In the genomic region with DNA sequence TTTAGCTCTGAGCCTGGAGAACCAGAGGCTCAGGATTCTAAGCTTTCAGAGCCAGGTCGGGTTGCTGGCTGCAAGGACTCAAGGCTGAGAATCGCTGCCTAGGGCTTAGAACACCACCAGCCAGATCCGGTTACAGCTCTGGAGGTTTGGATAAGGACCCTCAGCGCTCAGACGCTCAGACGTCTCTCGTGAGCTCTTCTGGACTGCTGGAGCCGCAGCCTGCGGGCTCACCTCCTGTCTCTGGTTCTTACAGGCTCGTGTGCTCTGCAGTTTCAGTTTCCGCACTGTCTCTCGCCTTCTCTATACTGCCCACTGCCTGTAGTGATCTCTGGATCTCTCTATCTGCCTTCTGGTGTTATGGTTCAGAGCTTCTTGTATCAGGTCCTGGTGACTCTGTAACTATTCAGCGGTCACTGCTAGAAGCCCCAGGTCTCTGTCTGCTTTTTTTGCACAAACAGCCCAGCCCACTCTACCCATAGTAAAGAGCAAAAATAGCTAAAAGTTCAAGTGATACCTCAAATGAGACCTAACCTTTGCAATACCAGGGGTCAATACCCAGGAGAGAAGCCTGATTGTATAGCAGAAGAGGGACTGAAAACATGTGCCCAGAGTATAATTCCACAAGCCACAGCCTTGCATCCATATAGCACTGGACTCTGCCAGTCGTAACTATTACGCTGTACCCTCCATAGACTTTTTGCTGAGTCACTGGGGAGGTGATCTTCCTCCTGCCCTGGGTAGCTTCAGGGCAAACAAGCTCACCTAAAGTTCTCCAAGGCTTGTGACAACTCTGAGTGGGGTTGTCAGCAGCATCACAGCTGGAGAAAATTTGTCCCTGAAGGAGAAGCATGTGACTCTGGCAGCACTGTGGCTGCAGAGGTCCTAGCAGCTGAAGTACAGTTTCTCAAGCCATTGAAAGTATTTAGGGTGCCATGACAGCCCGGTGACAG, we compare ENCODE assay signal across 8 mouse cellular contexts. TPM values are rescaled to one million over a fixed set of nuclear protein-coding genes. Genes with fewer than 3 reads are reported as not detected.
DNase-seq lines count a peak whose midpoint lies in the region; ATAC-seq and TF ChIP-seq lines count a peak whose summit lies in the region.

No protein-coding gene starts in this region.

- TF ChIP-seq POLR2A in lung, adult 2 months (IDR thresholded peaks at IDR 0.05; ENCODE audit: borderline replicate concordance, extremely low read depth, low read depth, low read length): no peak
- TF ChIP-seq POLR2A in olfactory bulb, adult 2 months (IDR thresholded peaks at IDR 0.05; ENCODE audit: insufficient read depth, low read depth, low read length): no peak

- 0 out of 2 replicates have a peak, but pooled peaks cover 10% of the 10 kb centered on the region for H3K27me3 ChIP-seq in embryonic facial prominence, embryonic 15.5 days
- H3K27me3 ChIP-seq in limb, embryonic 15.5 days: 0 out of 2 replicates have a peak, but pooled peaks cover 3% of the 10 kb centered on the region

- no peaks in the 10 kb centered on the region; the same call in 1 of the 2 replicates for H3K4me1 ChIP-seq in lung, adult 2 months (ENCODE audit: control insufficient read depth, insufficient read depth, low read length)
- H3K4me1 ChIP-seq in embryonic facial prominence, embryonic 15.5 days: peaks cover 43% of the 10 kb centered on the region
- H3K4me1 ChIP-seq in limb, embryonic 15.5 days: peaks cover 33% of the 10 kb centered on the region
- peaks cover 3% of the 10 kb centered on the region; the same call in 1 of the 2 replicates for H3K4me1 ChIP-seq in olfactory bulb, adult 2 months (ENCODE audit: control insufficient read depth, insufficient read depth, low read length)

- H3K27ac ChIP-seq in embryonic facial prominence, embryonic 15.5 days (replicated peaks): 0 out of 2 replicates have a peak overlapping the region, but pooled peaks have one; percentile 12
- 0 out of 2 replicates have a peak overlapping the region, but pooled peaks have one; percentile 14 for H3K27ac ChIP-seq in limb, embryonic 15.5 days
- no peak overlapping the region for H3K27ac ChIP-seq in olfactory bulb, adult 2 months (ENCODE audit: insufficient read depth, low read depth, low read length)

- H3K36me3 ChIP-seq in embryonic facial prominence, embryonic 15.5 days: no peaks in the 10 kb centered on the region
- no peaks in the 10 kb centered on the region for H3K36me3 ChIP-seq in limb, embryonic 15.5 days

- peak overlapping the region; percentile 36 for H3K4me2 ChIP-seq in embryonic facial prominence, embryonic 15.5 days (replicated peaks)
- peak overlapping the region; percentile 36 for H3K4me2 ChIP-seq in limb, embryonic 15.5 days

- peak; percentile 73; the same call in 1 of the 2 replicates for ATAC-seq in embryonic facial prominence, embryonic 15.5 days (ENCODE audit: insufficient number of reproducible peaks, low FRiP score, low TSS enrichment, low read depth)
- ATAC-seq in limb, embryonic 15.5 days (ENCODE audit: insufficient number of reproducible peaks, low FRiP score, low TSS enrichment, low read depth): no peak

- H3K9ac ChIP-seq in embryonic facial prominence, embryonic 15.5 days: no peak overlapping the region
- no peak overlapping the region for H3K9ac ChIP-seq in limb, embryonic 15.5 days

- TF ChIP-seq CTCF in lung, adult 2 months (IDR thresholded peaks at IDR 0.05; ENCODE audit: insufficient read depth, low read length): no peak
- no peak for TF ChIP-seq CTCF in olfactory bulb, adult 2 months (IDR thresholded peaks at IDR 0.05; ENCODE audit: insufficient read depth, low read depth, low read length)

- no peaks in the 10 kb centered on the region for H3K9me3 ChIP-seq in embryonic facial prominence, embryonic 15.5 days (replicated peaks)
- no peaks in the 10 kb centered on the region for H3K9me3 ChIP-seq in limb, embryonic 15.5 days

- H3K4me3 ChIP-seq in lung, adult 2 months (replicated peaks; ENCODE audit: extremely low read depth, low read depth, low read length): peak overlapping the region; percentile 32
- H3K4me3 ChIP-seq in embryonic facial prominence, embryonic 15.5 days (replicated peaks): peak overlapping the region; percentile 13
- H3K4me3 ChIP-seq in limb, embryonic 15.5 days: peak overlapping the region; percentile 9; the same call in 1 of the 2 replicates
- peak overlapping the region; percentile 5; the same call in 1 of the 2 replicates for H3K4me3 ChIP-seq in olfactory bulb, adult 2 months (ENCODE audit: insufficient read depth, low read depth, low read length)

- DNase-seq in lung, adult 2 months: no peak
- DNase-seq in lung, postnatal 4 days: no peak
- no peak for DNase-seq in cerebellum, adult 11-12 months
- no peak for DNase-seq in thymus, postnatal 10 days (ENCODE audit: low spot score in 2 of 2)
- DNase-seq in layer of hippocampus, postnatal 25 days (ENCODE audit: extremely low spot score in 1 of 2, low spot score in 1 of 2): no peak

- 18% methylated on average over 16 of the region's 16 CpGs for WGBS in lung, adult 2 months
- 14% methylated on average over 16 of the region's 16 CpGs for WGBS in embryonic facial prominence, embryonic 15.5 days
- 17% methylated on average over 16 of the region's 16 CpGs for WGBS in limb, embryonic 15.5 days
- WGBS in olfactory bulb, adult 2 months: 52% methylated on average over 16 of the region's 16 CpGs

RNA-seq across cellular contexts. Expression of a gene that starts 56.4 kb away (rescaled TPM):
- 23.4 and 23.6 TPM in 2 replicates for polyA plus RNA-seq in lung, adult 2 months (2012; rRNA removed)
- polyA plus RNA-seq in embryonic facial prominence, embryonic 15.5 days (2015; fragmentation: Nextera tagmentation; extraction: Ambion mirVana): 93.6 and 95.3 TPM in 2 replicates
- polyA plus RNA-seq in limb, embryonic 15.5 days (2015; fragmentation: Nextera tagmentation; extraction: Ambion mirVana): 73.6 and 80.7 TPM in 2 replicates
- polyA plus RNA-seq in olfactory bulb, adult 2 months (2012; ENCODE audit: insufficient read depth, insufficient read length, low replicate concordance, missing spikeins): not detected in 2 replicates
- total RNA-seq in layer of hippocampus, postnatal 25 days (2021): 100 to 1,000 TPM; 144 to 149 TPM

Comparison
In these comparisons a context has a peak if more than half of its experiments do, and no peak if none do; other contexts are left out.
1. RNA of a gene that starts 56.4 kb away (polyA plus RNA-seq): 93.6 to 95.3 TPM in embryonic facial prominence, embryonic 15.5 days, 73.6 to 80.7 TPM in limb, embryonic 15.5 days and 23.4 to 23.6 TPM in lung, adult 2 months; not detected in olfactory bulb, adult 2 months; every median in the first group is over 10 times any median in the second.
2. Peak in every context shown above with its lines, with median percentiles within 50 percentile points of each other: H3K4me3 ChIP-seq.